Mouse (Mus musculus) lung, postnatal 36 days (tissue): ENCODE data around the gene Ppp1r16b.

Source experiments
- DNase-seq: peaks from one replicate; pipeline ENCODE4 v3.0.0; 2022; ENCODE audit warnings: mixed read lengths

Gene Ppp1r16b

GRCm38 (mm10) chr2:158695811-158696210, 30.6 kb downstream of the Ppp1r16b start:
- no peak for DNase-seq

GRCm38 (mm10) chr2:158696451-158696850, 31.3 kb downstream of the Ppp1r16b start:
- peak; percentile 61 for DNase-seq

- DNase-seq, result no peak
Observed at GRCm38 (mm10) chr2:158699908-158700307, 34.7 kb downstream of the Ppp1r16b start.

- no peak for DNase-seq
Observed at GRCm38 (mm10) chr2:158700535-158701256, 35.5 kb downstream of the Ppp1r16b start.

- no peak for DNase-seq
Observed at GRCm38 (mm10) chr2:158701505-158701904, 36.3 kb downstream of the Ppp1r16b start.

GRCm38 (mm10) chr2:158702176-158702575, 37.0 kb downstream of the Ppp1r16b start:
- DNase-seq, result no peak

- DNase-seq, result no peak
Observed at GRCm38 (mm10) chr2:158704720-158705119, 39.5 kb downstream of the Ppp1r16b start.

- DNase-seq, result no peak
Observed at GRCm38 (mm10) chr2:158705529-158705928, 40.3 kb downstream of the Ppp1r16b start.

- DNase-seq, result no peak
Observed at GRCm38 (mm10) chr2:158706704-158707408, 41.7 kb downstream of the Ppp1r16b start.

GRCm38 (mm10) chr2:158708121-158708520, 42.9 kb downstream of the Ppp1r16b start:
- no peak for DNase-seq

- DNase-seq, result no peak
Observed at GRCm38 (mm10) chr2:158711929-158712751, 46.9 kb downstream of the Ppp1r16b start.

GRCm38 (mm10) chr2:158714826-158715225, 49.6 kb downstream of the Ppp1r16b start:
- DNase-seq, result no peak

- DNase-seq, result no peak
Observed at GRCm38 (mm10) chr2:158716066-158716465, 50.9 kb downstream of the Ppp1r16b start.

- DNase-seq, result no peak
Observed at GRCm38 (mm10) chr2:158717551-158718418, 52.6 kb downstream of the Ppp1r16b start.

- peak; percentile 44 for DNase-seq
Observed at GRCm38 (mm10) chr2:158718816-158719549, 53.8 kb downstream of the Ppp1r16b start.

GRCm38 (mm10) chr2:158720715-158721370, 55.6 kb downstream of the Ppp1r16b start:
- no peak for DNase-seq

GRCm38 (mm10) chr2:158721481-158721880, 56.3 kb downstream of the Ppp1r16b start:
- no peak for DNase-seq

- DNase-seq, result no peak
Observed at GRCm38 (mm10) chr2:158722135-158722534, 56.9 kb downstream of the Ppp1r16b start.

GRCm38 (mm10) chr2:158722991-158723551, 57.9 kb downstream of the Ppp1r16b start:
- peak; percentile 41 for DNase-seq

GRCm38 (mm10) chr2:158723806-158724205, 58.6 kb downstream of the Ppp1r16b start:
- no peak for DNase-seq

GRCm38 (mm10) chr2:158726252-158726651, 61.1 kb downstream of the Ppp1r16b start:
- DNase-seq, result no peak
